Mouse (Mus musculus) ES-CJ7 (cell line): ENCODE data around the gene Ccdc33.

Source experiments
- DNase-seq: peaks from one replicate; pipeline ENCODE4 v3.0.0; 2011; ENCODE audit warnings: low read depth, low spot score

Gene Ccdc33

GRCm38 (mm10) chr9:58092581-58093269 is 25.9 kb downstream of the Ccdc33 start:
- DNase-seq, result no peak

GRCm38 (mm10) chr9:58091623-58092425 is 26.8 kb downstream of the Ccdc33 start:
- no peak for DNase-seq

GRCm38 (mm10) chr9:58087277-58087998 is 31.2 kb downstream of the Ccdc33 start:
- DNase-seq, result no peak

- no peak for DNase-seq
These were observed 31.8 kb downstream of the Ccdc33 start for GRCm38 (mm10) chr9:58086861-58087260.

GRCm38 (mm10) chr9:58086203-58086602 is 32.4 kb downstream of the Ccdc33 start:
- no peak for DNase-seq

- DNase-seq, result peak; percentile 50
These were observed 33.5 kb downstream of the Ccdc33 start for GRCm38 (mm10) chr9:58085074-58085473.

- no peak for DNase-seq
These were observed 34.0 kb downstream of the Ccdc33 start for GRCm38 (mm10) chr9:58084586-58084985.

- DNase-seq, result no peak
These were observed 44.1 kb downstream of the Ccdc33 start for GRCm38 (mm10) chr9:58074561-58074960.

GRCm38 (mm10) chr9:58067546-58067945 is 51.1 kb downstream of the Ccdc33 start:
- no peak for DNase-seq

- DNase-seq, result no peak
These were observed 51.9 kb downstream of the Ccdc33 start for GRCm38 (mm10) chr9:58066731-58067095.

GRCm38 (mm10) chr9:58065977-58066730 is 52.5 kb downstream of the Ccdc33 start:
- no peak for DNase-seq

GRCm38 (mm10) chr9:58065532-58065931 is 53.1 kb downstream of the Ccdc33 start:
- no peak for DNase-seq

GRCm38 (mm10) chr9:58063531-58063930 is 55.1 kb downstream of the Ccdc33 start, which contains the start of gene Stra6:
Gene Stra6 (plus strand): TSS chr9:58063788.
- DNase-seq, result no peak

- peak; percentile 71 for DNase-seq
These were observed 57.7 kb downstream of the Ccdc33 start for GRCm38 (mm10) chr9:58060677-58061667.

GRCm38 (mm10) chr9:58059920-58060319 is 58.7 kb downstream of the Ccdc33 start:
- DNase-seq, result no peak

- DNase-seq, result no peak
These were observed 63.0 kb downstream of the Ccdc33 start for GRCm38 (mm10) chr9:58055666-58056065.

GRCm38 (mm10) chr9:58054032-58054431 is 64.6 kb downstream of the Ccdc33 start:
- DNase-seq, result no peak

GRCm38 (mm10) chr9:58053544-58053943 is 65.1 kb downstream of the Ccdc33 start:
- no peak for DNase-seq

- DNase-seq, result peak; percentile 88
These were observed 65.5 kb downstream of the Ccdc33 start for GRCm38 (mm10) chr9:58053102-58053501.

- DNase-seq, result peak; percentile 30
These were observed 66.7 kb downstream of the Ccdc33 start for GRCm38 (mm10) chr9:58051937-58052336.
